Mouse (Mus musculus): ENCODE measurements at regions not wholly inside any gene's neighbourhood (a gene's known extent, or its start where the extent isn't known, plus 50 kb on each side); places are given as distances from the start of the nearest gene placed in this dataset.

GRCm38 (mm10) chr12:86579716-86580115 is 98.8 kb upstream of the Vash1 start:
- in situ Hi-C loops (cut with MboI; ENCODE audit: low pct_unique_long_range_greater_than_20kb in 1 of 2, low sequenced_read_pairs in 2 of 2, unreplicated experiment in 1 of 2), result no loop called here

- in situ Hi-C loops (cut with MboI; ENCODE audit: low pct_unique_long_range_greater_than_20kb in 1 of 2, low sequenced_read_pairs in 2 of 2, unreplicated experiment in 1 of 2), result no loop called here
These were observed 98.3 kb upstream of the Vash1 start for GRCm38 (mm10) chr12:86580132-86580718.

- in situ Hi-C loops (cut with MboI; ENCODE audit: low pct_unique_long_range_greater_than_20kb in 1 of 2, low sequenced_read_pairs in 2 of 2, unreplicated experiment in 1 of 2), result no loop called here
These were observed 96.4 kb upstream of the Vash1 start for GRCm38 (mm10) chr12:86582076-86582475.

- in situ Hi-C loops (cut with MboI; ENCODE audit: low pct_unique_long_range_greater_than_20kb in 1 of 2, low sequenced_read_pairs in 2 of 2, unreplicated experiment in 1 of 2), result no loop called here
These were observed 90.5 kb upstream of the Vash1 start for GRCm38 (mm10) chr12:86588010-86588409.

GRCm38 (mm10) chr12:86592509-86592908 is 86.0 kb upstream of the Vash1 start:
- in situ Hi-C loops (cut with MboI; ENCODE audit: low pct_unique_long_range_greater_than_20kb in 1 of 2, low sequenced_read_pairs in 2 of 2, unreplicated experiment in 1 of 2), result loop anchor here in 1 of 2 experiments (10.0 kb wide), 1 partner anchor 58 kb away; no protein-coding TSS in a partner anchor

GRCm38 (mm10) chr12:86594647-86595046 is 83.9 kb upstream of the Vash1 start:
- in situ Hi-C loops (cut with MboI; ENCODE audit: low pct_unique_long_range_greater_than_20kb in 1 of 2, low sequenced_read_pairs in 2 of 2, unreplicated experiment in 1 of 2), result loop anchor here in 1 of 2 experiments (10.0 kb wide), 1 partner anchor 60 kb away; no protein-coding TSS in a partner anchor

- in situ Hi-C loops (cut with MboI; ENCODE audit: low pct_unique_long_range_greater_than_20kb in 1 of 2, low sequenced_read_pairs in 2 of 2, unreplicated experiment in 1 of 2), result loop anchor here in 1 of 2 experiments (25.0 kb wide), 1 partner anchor 488 kb away; no protein-coding TSS in a partner anchor
These were observed 78.5 kb upstream of the Vash1 start for GRCm38 (mm10) chr12:86600041-86600440.

- in situ Hi-C loops (cut with MboI; ENCODE audit: low pct_unique_long_range_greater_than_20kb in 1 of 2, low sequenced_read_pairs in 2 of 2, unreplicated experiment in 1 of 2), result loop anchor here in 1 of 2 experiments (25.0 kb wide), 1 partner anchor 491 kb away; no protein-coding TSS in a partner anchor
These were observed 75.0 kb upstream of the Vash1 start for GRCm38 (mm10) chr12:86603521-86603920.

- in situ Hi-C loops (cut with MboI; ENCODE audit: low pct_unique_long_range_greater_than_20kb in 1 of 2, low sequenced_read_pairs in 2 of 2, unreplicated experiment in 1 of 2), result loop anchor here in 1 of 2 experiments (25.0 kb wide), 1 partner anchor 500 kb away; no protein-coding TSS in a partner anchor
These were observed 66.0 kb upstream of the Vash1 start for GRCm38 (mm10) chr12:86612431-86613040.

- in situ Hi-C loops (cut with MboI; ENCODE audit: low pct_unique_long_range_greater_than_20kb in 1 of 2, low sequenced_read_pairs in 2 of 2, unreplicated experiment in 1 of 2), result loop anchor here in 1 of 2 experiments (25.0 kb wide), 1 partner anchor 502 kb away; no protein-coding TSS in a partner anchor
These were observed 64.3 kb upstream of the Vash1 start for GRCm38 (mm10) chr12:86614156-86614555.

- in situ Hi-C loops (cut with MboI; ENCODE audit: low pct_unique_long_range_greater_than_20kb in 1 of 2, low sequenced_read_pairs in 2 of 2, unreplicated experiment in 1 of 2), result loop anchor here in 1 of 2 experiments (25.0 kb wide), 1 partner anchor 504 kb away; no protein-coding TSS in a partner anchor
These were observed 62.2 kb upstream of the Vash1 start for GRCm38 (mm10) chr12:86616327-86616726.

- in situ Hi-C loops (cut with MboI; ENCODE audit: low pct_unique_long_range_greater_than_20kb in 1 of 2, low sequenced_read_pairs in 2 of 2, unreplicated experiment in 1 of 2), result loop anchor here in 1 of 2 experiments (25.0 kb wide), 1 partner anchor 512 kb away; no protein-coding TSS in a partner anchor
These were observed 54.3 kb upstream of the Vash1 start for GRCm38 (mm10) chr12:86624195-86624594.

- in situ Hi-C loops (cut with MboI; ENCODE audit: low pct_unique_long_range_greater_than_20kb in 1 of 2, low sequenced_read_pairs in 2 of 2, unreplicated experiment in 1 of 2), result no loop called here
These were observed 51.8 kb upstream of the Vash1 start for GRCm38 (mm10) chr12:86626684-86627083.

GRCm38 (mm10) chr12:86628050-86628782 is 50.3 kb upstream of the Vash1 start:
- in situ Hi-C loops (cut with MboI; ENCODE audit: low pct_unique_long_range_greater_than_20kb in 1 of 2, low sequenced_read_pairs in 2 of 2, unreplicated experiment in 1 of 2), result no loop called here

Measured in mouse embryonic stem cell (cell line).